Mouse (Mus musculus): Measurements from ENCODE around the gene Pak1. TPM values are rescaled to one million over a fixed set of nuclear protein-coding genes. Genes with fewer than 3 reads are reported as not detected.
"Not testable (repeated sequence)": the region's sequence is repeated elsewhere in the genome, so short reads cannot be mapped to it uniquely, and the experiment has no call there.

Pak1 gene
- total RNA-seq, 4 experiments from 2014 or later = 373 to 389 (median 377) TPM

- DNase-seq (ENCODE audit: low spot score in 2 of 2) = no peak
Observed at GRCm38 (mm10) chr7:97846539-97846938, 58.2 kb downstream of the Pak1 start.

DNA sequence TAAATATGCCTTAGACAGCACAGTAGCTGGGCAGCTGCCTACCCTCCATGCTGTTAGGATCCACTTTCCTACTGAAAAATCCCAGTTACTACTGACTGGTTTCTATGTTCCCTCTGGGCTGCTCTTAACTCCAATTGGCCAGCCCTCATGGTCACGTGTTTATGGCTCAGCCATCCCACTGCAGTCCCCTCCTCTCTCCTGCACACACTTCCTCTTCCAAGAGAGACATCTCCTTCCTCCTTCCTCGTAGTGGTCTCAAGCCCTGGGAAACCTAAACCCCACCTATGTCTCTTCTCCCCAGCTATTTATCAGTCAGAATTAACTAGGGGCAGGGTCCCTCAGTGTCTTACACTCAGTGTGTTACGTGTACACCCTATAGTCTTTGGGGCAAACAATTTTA lies 61.2 kb downstream of the Pak1 start:
- not testable (repeated sequence) for DNase-seq (ENCODE audit: low spot score in 2 of 2)

GRCm38 (mm10) chr7:97850331-97850730 lies 62.0 kb downstream of the Pak1 start:
- DNase-seq (ENCODE audit: low spot score in 2 of 2) = no peak

GRCm38 (mm10) chr7:97863512-97863911 lies 75.2 kb downstream of the Pak1 start:
- DNase-seq (ENCODE audit: low spot score in 2 of 2) = no peak

- no peak for DNase-seq (ENCODE audit: low spot score in 2 of 2)
Observed at GRCm38 (mm10) chr7:97864531-97864930, 76.2 kb downstream of the Pak1 start.

- no peak for DNase-seq (ENCODE audit: low spot score in 2 of 2)
Observed at GRCm38 (mm10) chr7:97867866-97868265, 79.5 kb downstream of the Pak1 start.

DNA sequence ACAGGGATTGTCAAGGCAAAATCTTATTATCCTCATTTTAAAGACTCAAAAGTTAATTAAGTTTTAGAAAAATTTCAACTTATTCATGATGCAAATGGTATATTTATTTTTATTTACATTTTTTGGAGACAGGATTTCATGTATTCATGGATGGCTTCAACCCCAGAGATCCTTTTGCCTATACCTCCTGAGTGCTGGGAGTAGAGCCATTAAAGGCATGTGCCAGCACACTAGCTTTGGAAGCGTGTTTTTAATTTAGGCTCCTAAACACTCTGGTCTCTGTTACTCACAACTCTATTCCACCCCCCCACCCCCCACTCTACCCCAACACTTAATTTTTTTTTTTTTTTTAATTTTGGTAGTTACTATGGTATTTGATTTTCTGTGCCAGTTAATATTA lies 80.4 kb downstream of the Pak1 start:
- no peak for DNase-seq (ENCODE audit: low spot score in 2 of 2)

GRCm38 (mm10) chr7:97872396-97872795 lies 84.1 kb downstream of the Pak1 start:
- DNase-seq (ENCODE audit: low spot score in 2 of 2) = no peak

DNA sequence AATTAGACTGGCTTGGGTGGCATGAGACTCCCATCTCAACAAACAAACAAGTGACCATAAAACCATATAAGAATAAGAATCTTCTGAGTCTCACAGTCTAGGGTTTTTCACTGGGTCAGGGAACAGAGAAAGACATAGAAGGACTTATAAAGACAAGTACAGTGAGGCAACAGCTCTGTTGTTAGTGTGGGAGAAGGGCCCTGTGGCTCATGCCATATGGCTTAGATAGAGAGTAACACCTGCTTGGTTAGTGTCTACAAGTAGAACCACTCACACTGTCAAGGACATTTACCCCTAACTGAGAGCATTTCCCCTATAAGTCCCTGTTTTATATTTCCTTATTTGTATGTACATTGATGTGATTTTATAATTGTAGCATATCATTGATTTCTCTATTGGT lies 85.0 kb downstream of the Pak1 start:
- no peak for DNase-seq (ENCODE audit: low spot score in 2 of 2)

GRCm38 (mm10) chr7:97877846-97878538 lies 89.7 kb downstream of the Pak1 start:
- no peak for DNase-seq (ENCODE audit: low spot score in 2 of 2)

GRCm38 (mm10) chr7:97911646-97912045 lies 123.3 kb downstream of the Pak1 start:
- DNase-seq (ENCODE audit: low spot score in 2 of 2) = peak in 1 of 2 experiments; percentile 33

GRCm38 (mm10) chr7:97914833-97915516 lies 126.6 kb downstream of the Pak1 start:
- DNase-seq (ENCODE audit: low spot score in 2 of 2) = no peak

- no peak for DNase-seq (ENCODE audit: low spot score in 2 of 2)
Observed at GRCm38 (mm10) chr7:97919742-97920141, 131.4 kb downstream of the Pak1 start, which contains the start of gene Gdpd4. Gene Gdpd4, plus strand, starts transcription at chr7:97919955.

- DNase-seq (ENCODE audit: low spot score in 2 of 2) = no peak
Observed at GRCm38 (mm10) chr7:97925819-97926218, 137.5 kb downstream of the Pak1 start.

DNA sequence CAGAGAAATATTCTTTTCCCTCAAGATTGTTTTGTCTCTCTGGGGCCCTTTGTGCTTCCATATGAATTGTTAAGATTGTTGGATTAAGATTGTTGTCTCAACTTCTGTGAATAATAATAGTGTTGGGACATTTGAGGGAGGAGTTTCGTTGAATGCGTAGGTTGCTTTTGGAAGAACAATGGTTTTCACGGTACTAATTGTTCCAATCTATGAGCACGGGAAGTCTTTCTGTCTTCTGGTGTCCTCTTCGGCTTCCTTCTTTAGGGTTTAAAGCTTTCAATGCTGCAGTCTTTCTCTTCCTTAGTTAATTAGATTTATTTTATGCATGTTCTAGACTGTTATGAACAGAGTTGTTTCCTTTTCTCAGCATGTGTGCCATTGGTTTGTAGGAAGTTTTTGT lies 138.6 kb downstream of the Pak1 start:
- DNase-seq (ENCODE audit: low spot score in 2 of 2) = no peak

- DNase-seq (ENCODE audit: low spot score in 2 of 2) = no peak
Observed at GRCm38 (mm10) chr7:97944485-97944884, 156.1 kb downstream of the Pak1 start.

Other genes with a start within 250 kb of the Pak1 start
- gene Aamdc, start 209.0 kb upstream of the Pak1 start, total RNA-seq (2022) = 10 to 100 TPM; 34.5 to 41.7 (median 36.6) TPM
- 10 to 100 TPM; 42.3 to 50.3 (median 43.6) TPM for gene Rsf1, start 208.7 kb upstream of the Pak1 start, total RNA-seq (2022)
- gene Clns1a, start 91.9 kb upstream of the Pak1 start, total RNA-seq (2022) = 10 to 100 TPM; 74.0 to 85.4 (median 80.9) TPM
- 10 to 100 TPM; 20.7 to 24.7 (median 22.6) TPM for gene Aqp11, start 50.3 kb upstream of the Pak1 start, total RNA-seq (2022)
- gene Gdpd4, start 131.4 kb downstream of the Pak1 start, total RNA-seq (2022) = under 1 TPM in 2 of 4 experiments, not detected in 2; 0.11 to 0.32 TPM